Mouse (Mus musculus) intestine, embryonic 14.5 days (tissue): Measurements from ENCODE around the gene Crat. TPM values are rescaled to one million over a fixed set of nuclear protein-coding genes. Genes with fewer than 3 reads are reported as not detected.
A peak's percentile ranks its signal among the peaks of the same experiment; 100 is the strongest.

Experiments
- ATAC-seq: fragments of 200-750 bp; cut with Nextera tagmentation; replicated peaks from 2 replicates; pipeline ENCODE4 v1.8.0; 2017; ENCODE audit warnings: low read depth, moderate number of reproducible peaks, moderate TSS enrichment, moderate library complexity; ENCODE audit not compliant: low FRiP score, low TSS enrichment
- DNase-seq: peaks from one replicate; pipeline ENCODE4 v3.0.0-alpha.2; 2018; ENCODE audit warnings: low spot score
- H3K27ac ChIP-seq: fragments of 300-500 bp; sonication (generic); 2 replicates; pipeline ENCODE4 v1.5.1; 2014; ENCODE audit warnings: low read depth, mild to moderate bottlenecking, control low read depth
- H3K27me3 ChIP-seq: fragments of 300-500 bp; sonication (generic); replicated peaks from 2 replicates; pipeline ENCODE4 v1.6.1; 2014; ENCODE audit warnings: low read length, control low read depth; ENCODE audit not compliant: control insufficient read depth, insufficient read depth
- H3K36me3 ChIP-seq: fragments of 300-500 bp; sonication (generic); 2 replicates; pipeline ENCODE4 v1.6.1; 2014; ENCODE audit warnings: low read length, control low read depth; ENCODE audit not compliant: control insufficient read depth, insufficient read depth
- H3K4me1 ChIP-seq: fragments of 300-500 bp; sonication (generic); replicated peaks from 2 replicates; pipeline ENCODE4 v1.6.1; 2014; ENCODE audit warnings: low read length, control low read depth, mixed read lengths; ENCODE audit not compliant: control insufficient read depth, insufficient read depth
- H3K4me2 ChIP-seq: fragments of 300-500 bp; sonication (generic); 2 replicates; pipeline ENCODE4 v1.6.1; 2014; ENCODE audit warnings: low read length
- H3K4me3 ChIP-seq: fragments of 300-500 bp; sonication (generic); 2 replicates; pipeline ENCODE4 v1.5.1; 2014; ENCODE audit warnings: low read depth, low read length, control low read depth, mixed read lengths
- H3K9ac ChIP-seq: fragments of 300-500 bp; sonication (generic); 2 replicates; pipeline ENCODE4 v1.6.1; 2014; ENCODE audit warnings: mild to moderate bottlenecking, low read length
- H3K9me3 ChIP-seq: fragments of 300-500 bp; sonication (generic); 2 replicates; pipeline ENCODE4 v1.6.1; 2016; ENCODE audit warnings: low read length, control low read depth; ENCODE audit not compliant: control insufficient read depth
- WGBS: fragments of 180-500 bp; shearing (Covaris S2); extraction: QIAGEN DNeasy Blood & Tissue Kit; methylation state at CpG from one replicate; pipeline ENCODE4 v1.1.7; 2014; 5-methylcytosine and 5-hydroxymethylcytosine counted together
- polyA plus RNA-seq: library from polyadenylated mRNA; unstranded; fragments of >200 nt; fragmentation: Nextera tagmentation; extraction: Ambion mirVana; gene quantifications from 2 replicates; pipeline ENCODE4 v1.2.1, GENCODE M21; 2014

Crat gene
- polyA plus RNA-seq, 1 experiment from 2014 or later: 25.3 TPM

GRCm38 (mm10) chr2:30407221-30407620, 8.4 kb downstream of the Crat start:
- no peak overlapping the region for H3K4me2 ChIP-seq
- H3K27me3 ChIP-seq: no peaks in the 10 kb centered on the region
- H3K9me3 ChIP-seq: no peaks in the 10 kb centered on the region
- no peaks in the 10 kb centered on the region for H3K4me1 ChIP-seq
- H3K36me3 ChIP-seq: peaks cover 23% of the 10 kb centered on the region
- 96% methylated on average over 2 of the region's 2 CpGs for WGBS
- no peak overlapping the region for H3K27ac ChIP-seq
- H3K9ac ChIP-seq: no peak overlapping the region
- no peak for ATAC-seq
- DNase-seq: no peak
- no peak overlapping the region for H3K4me3 ChIP-seq

- no peak overlapping the region for H3K9ac ChIP-seq
- H3K4me2 ChIP-seq: no peak overlapping the region
- DNase-seq: no peak
- no peaks in the 10 kb centered on the region for H3K9me3 ChIP-seq
- no peak overlapping the region for H3K4me3 ChIP-seq
- H3K4me1 ChIP-seq: peaks cover 3% of the 10 kb centered on the region; the same call in 1 of the 2 replicates
- H3K36me3 ChIP-seq: peaks cover 45% of the 10 kb centered on the region
- H3K27ac ChIP-seq: no peak overlapping the region
- no peak for ATAC-seq
- 88% methylated on average over 1 of the region's 1 CpGs for WGBS
- no peaks in the 10 kb centered on the region for H3K27me3 ChIP-seq
These were observed 11.7 kb downstream of the Crat start for GRCm38 (mm10) chr2:30403870-30404269.

- WGBS: 62% methylated on average over 2 of the region's 2 CpGs
These were observed 12.8 kb downstream of the Crat start for GRCm38 (mm10) chr2:30402843-30403242.

GRCm38 (mm10) chr2:30402351-30402826, 13.2 kb downstream of the Crat start:
- 91% methylated on average over 9 of the region's 9 CpGs for WGBS
- peaks cover 55% of the 10 kb centered on the region for H3K36me3 ChIP-seq
- H3K4me3 ChIP-seq: no peak overlapping the region
- H3K27ac ChIP-seq: no peak overlapping the region
- no peaks in the 10 kb centered on the region for H3K27me3 ChIP-seq
- H3K9ac ChIP-seq: no peak overlapping the region
- no peaks in the 10 kb centered on the region for H3K9me3 ChIP-seq
- DNase-seq: no peak
- ATAC-seq: no peak
- no peak overlapping the region for H3K4me2 ChIP-seq
- peaks cover 3% of the 10 kb centered on the region; the same call in 1 of the 2 replicates for H3K4me1 ChIP-seq

More at GRCm38 (mm10) chr2:30402843-30403242, 12.8 kb downstream of the Crat start:
- no peak for DNase-seq
- peaks cover 3% of the 10 kb centered on the region; the same call in 1 of the 2 replicates for H3K4me1 ChIP-seq
- ATAC-seq: no peak
- H3K4me2 ChIP-seq: no peak overlapping the region
- no peak overlapping the region for H3K9ac ChIP-seq
- H3K9me3 ChIP-seq: no peaks in the 10 kb centered on the region
- peaks cover 50% of the 10 kb centered on the region for H3K36me3 ChIP-seq
- H3K27ac ChIP-seq: no peak overlapping the region
- H3K4me3 ChIP-seq: no peak overlapping the region
- H3K27me3 ChIP-seq: no peaks in the 10 kb centered on the region

- WGBS: 88% methylated on average over 1 of the region's 1 CpGs
- Histone ChIP-seq H3K4me2 (no peak overlapping the region), H3K4me1 (peaks cover 3% of the 10 kb centered on the region; the same call in 1 of the 2 replicates), H3K27me3 (no peaks in the 10 kb centered on the region), H3K27ac (no peak overlapping the region), H3K9me3 (no peaks in the 10 kb centered on the region), H3K4me3 (no peak overlapping the region), H3K9ac (no peak overlapping the region), H3K36me3 (peaks cover 63% of the 10 kb centered on the region)
- ATAC-seq: no peak
- DNase-seq: no peak
These were observed 14.0 kb downstream of the Crat start for GRCm38 (mm10) chr2:30401581-30401980.

GRCm38 (mm10) chr2:30399191-30400171, 16.1 kb downstream of the Crat start:
- H3K9me3 ChIP-seq: no peaks in the 10 kb centered on the region
- H3K4me1 ChIP-seq: peaks cover 3% of the 10 kb centered on the region; the same call in 1 of the 2 replicates
- WGBS: 55% methylated on average over 20 of the region's 20 CpGs
- H3K4me2 ChIP-seq: no peak overlapping the region
- no peak overlapping the region for H3K9ac ChIP-seq
- DNase-seq: no peak
- H3K27ac ChIP-seq: no peak overlapping the region; the same call in 1 of the 2 replicates
- H3K27me3 ChIP-seq: no peaks in the 10 kb centered on the region
- 0 out of 2 replicates have a peak, but pooled peaks have one; percentile 12 for ATAC-seq
- peaks cover 72% of the 10 kb centered on the region for H3K36me3 ChIP-seq
- no peak overlapping the region for H3K4me3 ChIP-seq

GRCm38 (mm10) chr2:30397986-30398512, 17.6 kb downstream of the Crat start:
- DNase-seq: no peak

GRCm38 (mm10) chr2:30396246-30396645, 19.4 kb downstream of the Crat start:
- no peak for ATAC-seq

More at GRCm38 (mm10) chr2:30397986-30398512, 17.6 kb downstream of the Crat start:
- H3K4me2 ChIP-seq: no peak overlapping the region
- peaks cover 72% of the 10 kb centered on the region for H3K36me3 ChIP-seq
- no peak overlapping the region for H3K4me3 ChIP-seq
- no peak overlapping the region for H3K27ac ChIP-seq
- H3K9me3 ChIP-seq: no peaks in the 10 kb centered on the region
- WGBS: 87% methylated on average over 10 of the region's 10 CpGs
- peaks cover 10% of the 10 kb centered on the region for H3K4me1 ChIP-seq
- no peak overlapping the region for H3K9ac ChIP-seq
- no peak for ATAC-seq
- no peaks in the 10 kb centered on the region for H3K27me3 ChIP-seq

More at GRCm38 (mm10) chr2:30396246-30396645, 19.4 kb downstream of the Crat start:
- no peaks in the 10 kb centered on the region for H3K9me3 ChIP-seq
- H3K4me3 ChIP-seq: no peak overlapping the region
- no peak overlapping the region for H3K4me2 ChIP-seq
- no peak overlapping the region for H3K27ac ChIP-seq
- H3K9ac ChIP-seq: no peak overlapping the region
- peaks cover 12% of the 10 kb centered on the region for H3K4me1 ChIP-seq
- WGBS: 87% methylated on average over 7 of the region's 7 CpGs
- peaks cover 58% of the 10 kb centered on the region for H3K36me3 ChIP-seq
- H3K27me3 ChIP-seq: no peaks in the 10 kb centered on the region
- no peak for DNase-seq
